Mouse (Mus musculus) lung, postnatal 0 days (tissue): ENCODE measurements around the gene Creb3l1. TPM values are rescaled to one million over a fixed set of nuclear protein-coding genes. Genes with fewer than 3 reads are reported as not detected.

Experiments
- ATAC-seq: fragments of 200-750 bp; cut with Nextera tagmentation; 2 replicates; pipeline ENCODE4 v1.8.0; 2017; ENCODE audit warnings: moderate library complexity
- DNase-seq: peaks from one replicate; pipeline ENCODE4 v3.0.0-alpha.2; 2016; ENCODE audit warnings: low spot score
- H3K27ac ChIP-seq: fragments of 300-500 bp; sonication (generic); 2 replicates; pipeline ENCODE4 v1.5.1; 2014; ENCODE audit warnings: antibody characterized with exemption, mild to moderate bottlenecking, low read length, mixed read lengths
- H3K27me3 ChIP-seq: fragments of 300-500 bp; sonication (generic); replicated peaks from 2 replicates; pipeline ENCODE4 v1.6.1; 2014; ENCODE audit warnings: low read length, mixed read lengths; ENCODE audit not compliant: insufficient read depth
- H3K36me3 ChIP-seq: fragments of 300-500 bp; sonication (generic); 2 replicates; pipeline ENCODE4 v1.6.1; 2014; ENCODE audit warnings: low read length, mixed read lengths; ENCODE audit not compliant: insufficient read depth
- H3K4me1 ChIP-seq: fragments of 300-500 bp; sonication (generic); 2 replicates; pipeline ENCODE4 v1.6.1; 2014; ENCODE audit warnings: antibody characterized with exemption, low read depth, low read length, mixed read lengths; ENCODE audit not compliant: insufficient read depth
- H3K4me2 ChIP-seq: fragments of 300-500 bp; sonication (generic); replicated peaks from 2 replicates; pipeline ENCODE4 v1.6.1; 2014; ENCODE audit warnings: low read depth, mild to moderate bottlenecking, low read length, moderate library complexity, mixed read lengths
- H3K4me3 ChIP-seq: fragments of 300-500 bp; sonication (generic); 2 replicates; pipeline ENCODE4 v1.5.1; 2014; ENCODE audit warnings: low read depth, low read length
- H3K9ac ChIP-seq: fragments of 300-500 bp; sonication (generic); replicated peaks from 2 replicates; pipeline ENCODE4 v1.6.1; 2014; ENCODE audit warnings: low read depth, mild to moderate bottlenecking
- H3K9me3 ChIP-seq: fragments of 300-500 bp; sonication (generic); 2 replicates; pipeline ENCODE4 v1.6.1; 2016; ENCODE audit warnings: low read length, mixed read lengths
- CTCF ChIP-seq: IDR thresholded peaks from 2 replicates; pipeline ENCODE4 v1.5.1; 2016; ENCODE audit warnings: antibody characterized with exemption, mild to moderate bottlenecking
- EP300 ChIP-seq: IDR thresholded peaks from 2 replicates; pipeline ENCODE4 v1.6.1; 2016; ENCODE audit warnings: antibody characterized with exemption, mild to moderate bottlenecking, control low read depth
- WGBS: fragments of 180-500 bp; shearing (Covaris S2); extraction: QIAGEN DNeasy Blood & Tissue Kit; methylation state at CpG from one replicate; pipeline ENCODE4 v1.1.7; 2014; 5-methylcytosine and 5-hydroxymethylcytosine counted together
- polyA plus RNA-seq: library from polyadenylated mRNA; unstranded; fragments of >200 nt; fragmentation: Nextera tagmentation; extraction: Ambion mirVana; gene quantifications from 2 replicates; pipeline ENCODE4 v1.2.1, GENCODE M21; 2015

The Creb3l1 gene
- polyA plus RNA-seq, 1 experiment from 2014 or later: 8.1 TPM

GRCm38 (mm10) chr2:92029387-92030133 is 5.3 kb upstream of the Creb3l1 start:
- 44% methylated on average over 10 of the region's 10 CpGs for WGBS
- H3K9me3 ChIP-seq: no peaks in the 10 kb centered on the region
- H3K9ac ChIP-seq: no peak overlapping the region
- H3K36me3 ChIP-seq: no peaks in the 10 kb centered on the region
- H3K4me1 ChIP-seq: no peaks in the 10 kb centered on the region
- ATAC-seq: peak; percentile 78
- H3K4me2 ChIP-seq: no peak overlapping the region
- DNase-seq: peak; percentile 77
- H3K4me3 ChIP-seq: no peak overlapping the region
- no peaks in the 10 kb centered on the region for H3K27me3 ChIP-seq
- TF ChIP-seq EP300: no peak
- TF ChIP-seq CTCF: no peak
- H3K27ac ChIP-seq: peak overlapping the region; percentile 35

GRCm38 (mm10) chr2:92027811-92028590 is 3.7 kb upstream of the Creb3l1 start:
- Histone ChIP-seq H3K4me3 (no peak overlapping the region), H3K4me1 (no peaks in the 10 kb centered on the region), H3K27me3 (no peaks in the 10 kb centered on the region), H3K4me2 (no peak overlapping the region), H3K9me3 (no peaks in the 10 kb centered on the region), H3K9ac (no peak overlapping the region), H3K36me3 (no peaks in the 10 kb centered on the region), H3K27ac (no peak overlapping the region)
- 41% methylated on average over 11 of the region's 11 CpGs for WGBS
- TF ChIP-seq CTCF: no peak
- no peak for TF ChIP-seq EP300
- ATAC-seq: no peak
- peak; percentile 57 for DNase-seq

- Histone ChIP-seq H3K9ac (no peak overlapping the region), H3K36me3 (no peaks in the 10 kb centered on the region), H3K27me3 (no peaks in the 10 kb centered on the region), H3K27ac (no peak overlapping the region), H3K4me1 (no peaks in the 10 kb centered on the region; the same call in 1 of the 2 replicates), H3K4me2 (no peak overlapping the region), H3K9me3 (no peaks in the 10 kb centered on the region), H3K4me3 (no peak overlapping the region)
- DNase-seq: no peak
- WGBS: 58% methylated on average over 6 of the region's 6 CpGs
- ATAC-seq: no peak
- TF ChIP-seq EP300 (no peak), CTCF (no peak)
These were observed 1.7 kb upstream of the Creb3l1 start for GRCm38 (mm10) chr2:92025966-92026365.

- 88% methylated on average over 2 of the region's 2 CpGs for whole genome bisulfite sequencing
- H3K36me3 ChIP-seq: no peaks in the 10 kb centered on the region
- no peaks in the 10 kb centered on the region for H3K27me3 ChIP-seq
- no peak overlapping the region for H3K27ac ChIP-seq
- ATAC-seq (no peak), DNase-seq (no peak)
- peaks cover 3% of the 10 kb centered on the region for H3K4me1 ChIP-seq
- H3K4me3 ChIP-seq: no peak overlapping the region
- H3K4me2 ChIP-seq: no peak overlapping the region
- H3K9me3 ChIP-seq: no peaks in the 10 kb centered on the region
- TF ChIP-seq CTCF (no peak), EP300 (no peak)
- no peak overlapping the region for H3K9ac ChIP-seq
These were observed 900 bp upstream of the Creb3l1 start for GRCm38 (mm10) chr2:92025202-92025601.

- ATAC-seq (peak; percentile 68), DNase-seq (peak; percentile 70)
- Histone ChIP-seq H3K9me3 (no peaks in the 10 kb centered on the region), H3K36me3 (no peaks in the 10 kb centered on the region), H3K4me3 (peak overlapping the region; percentile 78), H3K4me1 (peaks cover 3% of the 10 kb centered on the region), H3K9ac (peak overlapping the region; percentile 56), H3K4me2 (peak overlapping the region; percentile 96), H3K27me3 (no peaks in the 10 kb centered on the region), H3K27ac (peak overlapping the region; percentile 71)
- no peak for TF ChIP-seq EP300
- TF ChIP-seq CTCF: peak; percentile 78
- 3% methylated on average over 49 of the region's 56 CpGs for WGBS
These were observed 684 bp downstream of the Creb3l1 start for GRCm38 (mm10) chr2:92023362-92024273.
